Mouse (Mus musculus) fibroblast of lung, adult 2 months (primary cell): ENCODE measurements around the gene Tyms.
"Not testable (repeated sequence)": the region's sequence is repeated elsewhere in the genome, so short reads cannot be mapped to it uniquely, and the experiment has no call there.

ENCODE experiments used
- DNase-seq: peaks from one replicate; pipeline ENCODE4 v3.0.0-alpha.2; 2011; ENCODE audit warnings: low read depth

Gene Tyms

DNA sequence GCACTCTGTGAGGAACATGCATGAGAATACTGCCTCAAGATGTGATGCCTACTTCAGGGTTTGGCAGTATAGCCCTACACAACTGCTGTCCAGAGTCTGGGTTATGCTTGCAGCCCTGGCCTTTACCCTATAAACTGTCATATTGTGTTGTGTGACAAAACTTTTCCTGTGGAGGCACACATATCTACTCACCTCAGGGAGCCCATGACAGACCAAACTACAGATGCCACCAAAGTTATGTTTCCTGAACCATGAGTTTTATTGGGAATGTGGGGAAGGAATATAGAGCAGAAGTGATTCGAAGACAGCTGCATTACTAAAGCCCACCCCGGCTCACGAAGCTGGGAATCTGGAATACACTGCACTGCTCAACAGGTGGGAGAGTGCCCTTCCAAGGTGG, 29.9 kb upstream of the Tyms start:
- no peak for DNase-seq

DNA sequence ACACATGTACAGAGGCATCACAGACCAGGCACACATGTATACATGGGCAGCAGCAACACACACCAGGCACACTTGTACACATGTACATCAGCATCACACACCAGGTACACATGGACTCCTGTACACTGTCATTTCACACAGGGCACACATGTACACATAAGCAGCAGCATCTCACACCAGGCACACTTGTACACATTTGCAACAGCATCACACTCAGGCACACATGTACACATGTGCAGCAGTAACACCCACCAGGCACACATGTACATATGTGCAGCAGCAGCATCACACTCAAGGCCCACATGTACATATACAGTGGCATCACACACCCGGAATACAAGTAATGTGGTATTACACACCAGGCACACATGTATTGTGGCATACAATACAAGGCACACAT, 24.8 kb upstream of the Tyms start:
- DNase-seq = no peak

DNA sequence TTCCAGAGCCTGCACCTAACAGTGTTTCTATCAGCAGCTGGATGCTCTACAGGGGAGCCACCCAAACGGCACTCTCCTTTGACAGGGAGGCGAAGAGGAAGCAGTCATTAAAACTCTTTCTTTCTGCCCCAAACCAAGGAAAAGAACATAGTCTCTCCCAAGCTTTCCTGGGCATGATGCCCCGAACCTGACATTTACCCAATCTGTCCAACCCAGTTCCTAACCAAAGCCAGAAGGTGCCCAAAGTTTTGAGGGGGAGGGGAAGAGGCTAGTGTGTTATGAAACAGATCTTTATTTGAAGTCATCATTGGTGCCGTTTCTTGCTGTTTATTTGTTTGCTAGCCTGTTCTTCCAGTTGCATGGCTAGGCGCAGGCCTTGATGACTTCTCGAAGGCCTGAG, 22.3 kb upstream of the Tyms start:
- peak; percentile 52 for DNase-seq

DNA sequence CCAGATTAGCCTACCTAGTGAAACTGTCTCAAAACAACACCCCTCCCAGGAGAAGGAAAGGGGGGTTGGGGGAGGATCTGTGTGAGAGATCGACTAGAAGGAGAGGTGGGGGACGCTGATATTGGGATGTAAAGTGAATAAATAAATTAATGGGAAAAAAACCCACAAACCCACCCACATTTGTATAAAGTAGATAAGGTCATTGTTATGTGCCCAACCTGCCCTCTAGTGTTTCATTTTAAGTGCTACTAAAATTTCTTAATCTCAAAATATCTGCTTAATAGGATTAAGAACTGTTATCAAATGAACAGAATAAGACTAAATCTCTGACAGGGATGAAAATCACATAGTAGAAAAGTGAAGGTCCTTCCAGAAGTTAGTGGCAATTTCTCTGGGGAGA, 21.0 kb upstream of the Tyms start:
- no peak for DNase-seq

DNA sequence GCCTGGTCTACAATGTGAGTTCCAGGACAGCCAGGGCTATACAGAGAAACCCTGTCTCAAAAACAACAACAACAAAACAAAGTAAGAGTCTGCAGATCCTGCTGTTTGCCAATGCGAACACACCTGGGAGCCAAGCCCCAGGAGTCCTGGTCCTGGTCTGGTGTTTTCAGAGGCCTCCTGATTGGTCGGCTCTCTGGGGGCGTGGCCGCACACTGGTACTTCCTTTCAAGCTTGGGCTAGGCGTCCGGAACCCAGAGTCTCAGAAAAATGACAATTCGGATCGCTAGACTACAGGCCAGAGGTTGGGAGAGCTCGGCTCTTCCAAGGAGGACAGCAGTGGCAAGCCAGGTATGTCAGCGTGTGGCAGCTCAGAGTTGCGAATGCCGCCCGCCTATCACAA, 19.3 kb upstream of the Tyms start:
- no peak for DNase-seq

DNA sequence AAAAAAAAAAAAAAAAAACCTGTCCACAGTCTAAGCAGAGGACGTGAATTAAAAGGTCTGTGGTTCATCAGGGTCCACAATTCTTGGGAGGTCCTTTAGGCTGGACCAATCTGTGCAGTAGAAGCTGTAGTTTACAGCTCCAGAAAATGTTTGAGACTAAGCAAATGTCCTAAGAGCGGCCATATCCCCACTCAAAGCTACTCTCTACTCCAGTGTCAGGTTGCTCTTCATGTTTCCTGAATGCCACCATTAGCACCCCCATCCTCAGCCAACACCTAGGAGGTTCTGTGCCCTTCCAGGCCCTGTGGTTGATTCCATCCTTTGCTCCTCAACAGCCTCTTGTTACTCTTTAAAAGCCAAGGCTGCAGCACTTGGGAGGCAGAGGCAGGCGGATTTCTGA, 1.0 kb downstream of the Tyms start:
- no peak for DNase-seq

DNA sequence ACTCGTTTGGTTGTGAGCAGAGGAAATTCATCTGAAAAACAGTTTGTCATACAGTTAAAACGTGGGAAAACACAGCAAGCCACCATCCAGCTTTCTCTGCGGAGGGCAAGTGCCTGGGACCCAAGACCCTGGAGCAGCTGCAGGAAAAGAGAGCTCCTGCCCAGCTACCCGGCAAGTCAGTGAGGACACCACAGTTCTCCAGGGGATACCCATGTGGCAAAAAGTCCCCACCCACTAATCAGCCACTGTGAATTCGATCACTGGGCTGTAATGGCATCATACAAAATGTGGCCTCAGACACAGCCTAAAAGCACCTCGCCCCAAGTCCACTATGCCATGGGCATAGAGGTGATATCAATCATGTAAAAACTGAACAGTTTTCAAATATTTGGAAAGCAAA, 1.7 kb downstream of the Tyms start:
- no peak for DNase-seq

DNA sequence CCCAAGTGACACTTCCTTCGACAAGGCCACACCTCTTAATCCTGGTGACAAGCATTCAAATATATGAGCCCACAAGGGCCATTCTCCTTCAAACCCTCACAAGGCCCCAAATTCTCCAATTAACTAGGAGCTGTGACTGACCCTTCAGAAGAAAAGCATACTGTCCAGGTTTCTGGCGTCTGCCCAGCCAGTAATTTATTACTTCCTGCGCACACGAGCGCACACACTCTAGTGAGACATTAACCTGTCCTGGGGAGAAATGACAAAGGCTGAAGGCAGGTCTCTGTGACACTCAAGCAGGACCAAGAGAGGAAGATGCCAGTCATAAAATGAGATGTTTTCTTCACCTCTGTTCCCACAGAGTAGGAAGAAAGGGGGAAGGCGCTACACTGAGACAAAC, 5.7 kb downstream of the Tyms start:
- no peak for DNase-seq

DNA sequence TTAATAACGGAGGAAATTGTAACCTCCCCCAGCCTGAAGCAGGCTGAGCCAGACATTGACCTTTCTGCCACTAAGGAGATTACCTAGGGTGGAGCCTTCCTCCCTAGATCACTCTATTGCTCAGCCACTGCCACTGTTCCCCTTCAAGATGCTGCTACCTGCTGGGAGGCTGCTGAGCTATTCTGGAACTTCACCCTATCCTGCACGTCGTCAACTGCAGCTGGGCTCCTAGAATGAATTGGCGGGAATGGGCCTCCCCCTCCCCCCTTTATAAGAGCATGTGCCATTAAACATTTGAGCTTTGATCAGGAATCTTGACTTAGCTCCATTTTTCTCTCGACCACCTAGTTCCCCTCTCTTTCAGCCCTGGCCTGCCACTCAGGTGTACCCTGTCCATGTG, 13.8 kb downstream of the Tyms start:
- DNase-seq = not testable (repeated sequence)

DNA sequence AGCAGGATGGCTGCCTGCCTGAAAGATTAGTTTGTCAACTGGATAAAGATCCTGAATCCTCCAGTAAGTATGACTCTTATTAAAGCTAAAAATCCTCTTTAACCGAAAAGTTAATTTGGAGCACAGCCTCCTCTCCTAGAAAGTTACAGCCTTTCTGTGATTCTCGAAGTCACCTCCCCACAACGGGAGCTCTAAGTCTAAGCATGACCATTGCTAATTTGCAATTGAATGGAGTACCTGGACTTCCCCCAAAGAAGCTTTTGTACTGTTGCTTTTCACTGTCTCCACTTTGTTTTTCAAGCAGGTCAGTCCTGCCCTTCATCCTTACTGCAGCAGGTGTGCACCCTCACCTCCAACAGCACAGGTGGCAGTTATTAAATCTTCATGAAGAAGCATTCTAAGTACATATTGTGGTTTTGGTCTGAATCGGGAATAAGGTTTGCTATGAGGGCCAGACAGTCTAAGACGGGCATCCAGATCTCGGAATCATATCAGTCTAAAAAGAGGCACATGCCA, 15.1 kb downstream of the Tyms start:
- no peak for DNase-seq

DNA sequence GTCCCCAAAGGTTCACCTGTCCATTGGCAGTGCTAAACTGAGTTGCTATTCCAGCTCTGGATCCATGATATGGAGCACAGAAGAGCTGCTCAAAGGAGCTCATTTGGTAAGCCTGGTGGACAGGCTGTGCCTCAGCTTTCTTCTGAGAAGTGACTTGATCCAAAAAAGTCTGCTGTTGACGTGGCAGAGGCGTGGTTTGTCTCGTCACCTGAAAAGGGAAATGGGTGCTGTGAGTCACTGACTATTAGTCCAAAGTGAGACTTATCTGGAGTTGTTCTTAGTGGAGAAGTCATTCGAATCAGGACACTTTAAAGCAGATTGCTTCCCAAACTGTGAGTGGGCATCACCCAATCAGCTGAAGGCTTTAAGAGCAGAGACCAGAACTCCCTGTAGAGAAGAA, 33.6 kb downstream of the Tyms start:
- not testable (repeated sequence) for DNase-seq

DNA sequence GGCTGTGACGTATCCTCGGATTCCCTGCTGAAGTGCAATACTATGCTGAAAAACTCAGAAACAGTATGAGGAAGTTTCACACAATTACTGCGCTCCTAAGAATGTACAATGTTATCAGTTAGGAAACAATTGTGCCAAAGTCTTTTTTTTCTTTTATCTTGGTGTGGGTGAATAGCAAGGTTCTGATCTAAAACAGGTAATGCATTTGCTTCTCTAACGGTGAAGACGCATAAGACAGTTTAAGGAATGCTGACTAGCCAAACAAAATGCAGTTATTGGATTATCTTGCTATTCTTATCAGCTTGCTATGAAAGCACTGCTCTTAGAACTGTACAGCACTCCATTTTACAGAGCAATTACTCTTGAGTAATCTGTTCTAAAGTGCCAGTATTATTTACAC, 34.1 kb downstream of the Tyms start:
- not testable (repeated sequence) for DNase-seq

DNA sequence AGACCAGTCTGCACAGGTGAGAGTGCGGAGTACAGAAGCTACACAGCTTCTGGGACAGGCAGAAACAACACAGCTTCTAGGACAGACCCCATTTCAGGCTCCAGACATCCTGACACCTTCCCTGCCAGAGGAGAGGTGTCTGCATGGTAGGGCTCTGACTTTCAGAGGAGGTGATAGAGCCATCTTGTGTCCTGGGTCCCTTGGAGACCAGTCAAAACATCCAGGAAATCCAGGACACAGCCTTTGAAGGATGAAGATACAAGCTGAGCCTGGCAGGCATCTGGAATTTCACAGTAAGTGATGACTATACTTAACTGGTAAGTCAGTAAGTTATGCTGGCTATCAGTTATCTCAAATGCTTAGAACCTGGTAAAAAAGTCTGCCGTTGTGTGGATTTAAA, 36.3 kb downstream of the Tyms start:
- not testable (repeated sequence) for DNase-seq

DNA sequence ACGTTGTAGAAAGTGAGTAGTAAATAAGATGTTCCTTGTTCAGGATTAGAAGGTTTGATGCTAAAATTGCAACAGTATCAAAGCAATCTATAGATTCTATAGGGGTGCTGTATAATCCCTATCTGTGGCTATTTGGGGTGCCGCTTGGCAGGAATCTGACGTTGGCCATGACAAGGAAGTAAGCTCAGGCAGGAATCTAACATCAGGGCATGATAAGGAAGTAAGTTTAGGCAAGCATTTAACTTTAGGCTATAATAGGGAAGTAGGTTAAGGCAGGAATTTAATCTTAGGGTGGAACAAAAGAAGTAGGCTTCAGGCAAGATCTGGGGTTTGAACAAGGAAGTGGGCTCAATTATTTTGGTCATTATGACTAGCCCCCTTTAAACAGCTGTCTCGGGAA, 37.6 kb downstream of the Tyms start:
- not testable (repeated sequence) for DNase-seq

DNA sequence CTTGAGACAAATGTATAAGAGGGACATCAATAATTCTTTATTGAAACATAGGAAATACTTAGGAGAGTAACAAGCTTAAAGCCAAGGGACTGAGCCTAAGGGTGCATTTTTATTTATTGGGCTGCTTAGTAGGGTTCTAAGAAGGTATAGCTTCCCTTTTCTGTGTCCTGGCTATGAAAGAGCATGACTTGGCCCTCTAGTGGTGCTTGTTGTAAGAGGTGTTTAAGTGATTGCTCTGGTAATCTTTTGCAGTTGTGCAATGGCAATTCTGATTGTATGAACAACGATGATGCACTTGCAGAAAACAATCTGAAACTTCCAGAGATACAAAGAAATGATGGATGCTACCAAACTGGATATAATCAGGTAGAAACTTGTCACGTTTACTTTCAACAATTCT, 58.8 kb downstream of the Tyms start:
- DNase-seq = no peak

DNA sequence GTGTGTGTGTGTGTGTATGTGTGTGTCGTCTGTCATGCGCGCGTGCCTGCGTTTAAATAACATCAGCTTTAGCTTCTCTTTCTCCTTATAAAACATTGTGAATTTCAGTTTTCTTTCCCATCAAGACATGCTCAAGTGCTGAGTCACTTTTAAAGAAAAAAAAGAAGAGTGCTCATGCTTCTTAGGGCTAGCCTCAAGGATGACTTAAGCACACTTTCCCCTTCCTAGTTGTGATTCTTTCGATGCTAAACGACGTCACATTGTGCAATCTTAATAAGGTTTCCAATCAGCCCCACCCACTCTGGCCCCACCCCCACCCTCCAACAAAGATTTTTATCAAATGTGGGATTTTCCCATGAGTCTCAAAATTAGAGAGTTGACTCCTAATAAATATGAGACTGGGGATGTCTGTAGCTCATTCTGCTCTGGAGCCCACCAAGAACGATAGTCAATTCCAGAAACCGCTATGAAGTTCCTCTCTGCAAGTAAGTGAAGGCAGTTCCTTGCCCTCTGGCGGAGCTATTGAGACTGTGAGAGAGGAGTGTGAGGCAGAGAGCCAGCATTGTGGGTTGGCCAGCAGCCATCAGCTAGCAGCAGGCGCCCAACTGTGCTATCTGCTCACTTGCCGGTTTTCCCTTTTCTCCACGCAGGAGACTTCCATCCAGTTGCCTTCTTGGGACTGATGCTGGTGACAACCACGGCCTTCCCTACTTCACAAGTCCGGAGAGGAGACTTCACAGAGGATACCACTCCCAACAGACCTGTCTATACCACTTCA, 60.5 kb downstream of the Tyms start, which contains the start of gene Il6:
TSS of gene Il6 (plus strand) at position 389 of the 778 bp plus-strand sequence.
- peak; percentile 97 for DNase-seq
